Mouse (Mus musculus) megakaryocyte, embryonic 14.5 days (primary cell): ENCODE data around the gene Abt1.

Experiments used
- FLI1 ChIP-seq: IDR thresholded peaks from 2 replicates; pipeline ENCODE4 v1.6.1; 2012; ENCODE audit warnings: low read length, inconsistent platforms, mixed read lengths
- GATA1 ChIP-seq: IDR thresholded peaks from 3 replicates; pipeline ENCODE4 v1.6.1; 2012; ENCODE audit warnings: mixed read lengths, low read length, inconsistent platforms, borderline replicate concordance

DNA sequence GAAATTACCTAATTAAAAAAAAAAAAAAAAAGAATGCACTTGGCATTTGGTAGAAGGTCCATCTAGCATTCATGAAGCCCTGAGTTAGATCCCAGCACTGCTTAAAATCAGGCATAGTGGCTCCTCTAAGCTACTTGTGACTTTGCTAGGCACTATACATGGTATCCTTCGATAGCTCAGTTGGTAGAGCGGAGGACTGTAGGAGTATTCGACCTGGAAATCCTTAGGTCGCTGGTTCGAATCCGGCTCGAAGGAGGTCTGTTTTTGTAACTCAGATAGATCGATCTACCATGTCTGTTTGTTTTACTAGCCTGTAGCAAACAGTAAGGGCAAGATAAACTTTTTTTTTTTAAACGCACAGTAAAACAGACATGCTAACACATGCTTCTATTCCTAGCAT lies 43.2 kb upstream of the Abt1 start:
- no peak for TF ChIP-seq GATA1
- no peak for TF ChIP-seq FLI1
